Mouse (Mus musculus) layer of hippocampus, postnatal 14 days (tissue): ENCODE measurements around the gene Chst13. TPM values are rescaled to one million over a fixed set of nuclear protein-coding genes. Genes with fewer than 3 reads are reported as not detected.

Experiments
- DNase-seq, 2 experiments: peaks; one replicate each; pipeline ENCODE4 v3.0.0; 2021 to 2022; ENCODE audit warnings: low spot score in 2 of 2, mixed read lengths in 1 of 2
- total RNA-seq, 2 experiments: library from RNA; stranded (reverse); gene quantifications; 2 replicates each; pipeline ENCODE4 v1.2.3; 2021

Gene Chst13
- total RNA-seq, 2 experiments from 2014 or later, result not detected

- DNase-seq, result no peak
Measured at GRCm38 (mm10) chr6:90320429-90320828, 4.6 kb downstream of the Chst13 start.

GRCm38 (mm10) chr6:90319475-90320191, 5.4 kb downstream of the Chst13 start:
- peak; percentile 36 to 41 for DNase-seq

- no peak for DNase-seq
Measured at GRCm38 (mm10) chr6:90319019-90319418, 6.0 kb downstream of the Chst13 start.

- DNase-seq, result no peak
Measured at GRCm38 (mm10) chr6:90317510-90318258, 7.3 kb downstream of the Chst13 start.

GRCm38 (mm10) chr6:90315961-90316360, 9.0 kb downstream of the Chst13 start:
- no peak for DNase-seq

GRCm38 (mm10) chr6:90308839-90309778, 15.9 kb downstream of the Chst13 start:
- no peak for DNase-seq

GRCm38 (mm10) chr6:90306315-90306975, 18.5 kb downstream of the Chst13 start:
- no peak for DNase-seq

- DNase-seq, result no peak
Measured at GRCm38 (mm10) chr6:90300919-90301318, 24.1 kb downstream of the Chst13 start, which contains the start of gene BC048671. BC048671 (plus strand) TSS chr6:90301219.

GRCm38 (mm10) chr6:90288265-90288664, 36.7 kb downstream of the Chst13 start:
- DNase-seq, result peak in 1 of 2 experiments; percentile 7

Other genes with a start within 250 kb of the Chst13 start
- gene Vmn1r49, start 246.7 kb downstream of the Chst13 start, total RNA-seq, result not detected
- gene Vmn1r50, start 223.8 kb downstream of the Chst13 start, total RNA-seq, result not detected
- gene Vmn1r51, start 202.6 kb downstream of the Chst13 start, total RNA-seq, result not detected
- gene Vmn1r52, start 150.4 kb downstream of the Chst13 start, total RNA-seq, result not detected
- gene V1ra8, start 122.4 kb downstream of the Chst13 start, total RNA-seq, result not detected
- not detected for gene Vmn1r53, start 100.7 kb downstream of the Chst13 start, total RNA-seq
- gene Vmn1r54, start 78.9 kb downstream of the Chst13 start, total RNA-seq, result not detected
- not detected for gene BC048671, start 24.0 kb downstream of the Chst13 start, total RNA-seq
- not detected for gene Uroc1, start 8.1 kb upstream of the Chst13 start, total RNA-seq
- gene Zxdc, start 44.3 kb upstream of the Chst13 start, total RNA-seq, result 10 to 100 TPM; 25.2 to 29.8 TPM
- 10 to 100 TPM in 1 of 2 experiments, 1 to 10 TPM in 1; 9.8 to 10.4 TPM for gene Cfap100, start 103.6 kb upstream of the Chst13 start, total RNA-seq
- 10 to 100 TPM; 25.5 to 28.5 TPM for gene Klf15, start 137.4 kb upstream of the Chst13 start, total RNA-seq
- gene Aldh1l1, start 161.2 kb upstream of the Chst13 start, total RNA-seq, result 10 to 100 TPM; 42.9 to 45.0 TPM